Mouse (Mus musculus) limb, embryonic 11.5 days (tissue): Measurements from ENCODE around the gene Acsl1. TPM values are rescaled to one million over a fixed set of nuclear protein-coding genes. Genes with fewer than 3 reads are reported as not detected.

Experiments
- ATAC-seq: fragments of 200-750 bp; cut with Nextera tagmentation; 2 replicates; pipeline ENCODE4 v1.8.0; 2017; ENCODE audit warnings: low read depth; ENCODE audit not compliant: insufficient number of reproducible peaks, low FRiP score, low TSS enrichment
- DNase-seq: peaks from one replicate; pipeline ENCODE4 v3.0.0-alpha.2; 2015; ENCODE audit warnings: low spot score
- H3K27ac ChIP-seq: fragments of 300-500 bp; sonication (generic); replicated peaks from 2 replicates; pipeline ENCODE4 v1.5.1; 2014; ENCODE audit warnings: low read depth, mild to moderate bottlenecking, low read length
- H3K27me3 ChIP-seq: fragments of 300-500 bp; sonication (generic); 2 replicates; pipeline ENCODE4 v1.6.1; 2014; ENCODE audit warnings: mild to moderate bottlenecking, low read length, mixed read lengths; ENCODE audit not compliant: control insufficient read depth, insufficient read depth
- H3K36me3 ChIP-seq: fragments of 300-500 bp; sonication (generic); 2 replicates; pipeline ENCODE4 v1.6.1; 2014; ENCODE audit warnings: mild to moderate bottlenecking, low read length, moderate library complexity, mixed read lengths; ENCODE audit not compliant: control insufficient read depth, insufficient read depth
- H3K4me1 ChIP-seq: fragments of 300-500 bp; sonication (generic); 2 replicates; pipeline ENCODE4 v1.6.1; 2014; ENCODE audit warnings: low read length, mixed read lengths; ENCODE audit not compliant: control insufficient read depth, insufficient read depth
- H3K4me2 ChIP-seq: fragments of 300-500 bp; sonication (generic); 2 replicates; pipeline ENCODE4 v1.6.1; 2014; ENCODE audit warnings: low read depth, mild to moderate bottlenecking, moderate library complexity; ENCODE audit not compliant: severe bottlenecking
- H3K4me3 ChIP-seq: fragments of 300-500 bp; sonication (generic); 2 replicates; pipeline ENCODE4 v1.5.1; 2014; ENCODE audit warnings: low read depth, low read length
- H3K9ac ChIP-seq: fragments of 300-500 bp; sonication (generic); 2 replicates; pipeline ENCODE4 v1.6.1; 2014; ENCODE audit warnings: mild to moderate bottlenecking, low read length
- H3K9me3 ChIP-seq: fragments of 300-500 bp; sonication (generic); 2 replicates; pipeline ENCODE4 v1.6.1; 2016; ENCODE audit warnings: low read length; ENCODE audit not compliant: control insufficient read depth
- WGBS: fragments of 180-500 bp; shearing (Covaris S2); extraction: QIAGEN DNeasy Blood & Tissue Kit; methylation state at CpG from one replicate; pipeline ENCODE4 v1.1.7; 2014; 5-methylcytosine and 5-hydroxymethylcytosine counted together
- polyA plus RNA-seq: library from polyadenylated mRNA; unstranded; fragments of >200 nt; fragmentation: Nextera tagmentation; extraction: Ambion mirVana; gene quantifications from 2 replicates; pipeline ENCODE4 v1.2.1, GENCODE M21; 2014

The Acsl1 gene
- polyA plus RNA-seq, result 6.9 and 7.0 TPM in 2 replicates

- H3K27me3 ChIP-seq, result no peaks in the 10 kb centered on the region
- ATAC-seq (peak; percentile 95), DNase-seq (peak; percentile 99)
- H3K9me3 ChIP-seq, result no peaks in the 10 kb centered on the region
- H3K4me3 ChIP-seq, result peak within 1 kb of the TSS; percentile 82
- no peak within 1 kb of the TSS for H3K27ac ChIP-seq
- no peaks in the 10 kb centered on the region for H3K4me1 ChIP-seq
- no peaks in the 10 kb centered on the region for H3K36me3 ChIP-seq
- H3K9ac ChIP-seq, result peak within 1 kb of the TSS; percentile 71
- WGBS, result under 1% methylated on average over 102 of the region's 106 CpGs
- H3K4me2 ChIP-seq, result peak within 1 kb of the TSS; percentile 97
Observed at GRCm38 (mm10) chr8:46470792-46471781, at the start of gene Acsl1. Acsl1 (plus strand) TSS chr8:46471037.

DNA sequence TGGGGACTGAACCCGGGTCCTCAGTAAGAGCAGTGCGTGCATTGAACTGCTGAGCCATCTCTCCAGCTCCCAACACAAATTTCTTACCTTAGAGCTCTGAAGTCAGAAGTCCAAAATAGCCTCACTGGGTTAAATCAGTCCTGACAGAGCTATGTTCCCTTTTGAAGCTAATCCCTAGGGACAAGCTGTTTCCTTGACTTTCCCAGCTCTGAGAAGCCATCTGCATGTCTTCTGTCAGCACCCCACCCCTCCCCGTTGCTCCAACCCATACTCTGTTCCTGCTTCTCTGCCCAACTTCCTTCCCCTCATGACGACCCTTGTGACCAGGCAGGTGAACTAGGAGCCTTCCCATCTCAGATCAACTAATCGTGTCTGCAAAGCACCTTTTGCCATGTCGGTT is 49.3 kb upstream of the Acsl1 start:
- Histone ChIP-seq H3K27me3 (no peaks in the 10 kb centered on the region), H3K27ac (no peak overlapping the region), H3K4me1 (no peaks in the 10 kb centered on the region), H3K9ac (no peak overlapping the region), H3K9me3 (no peaks in the 10 kb centered on the region), H3K4me2 (no peak overlapping the region), H3K4me3 (no peak overlapping the region), H3K36me3 (no peaks in the 10 kb centered on the region)
- no peak for ATAC-seq
- 72% methylated on average over 6 of the region's 6 CpGs for WGBS
- no peak for DNase-seq

GRCm38 (mm10) chr8:46427940-46428339 is 42.9 kb upstream of the Acsl1 start:
- Histone ChIP-seq H3K4me3 (no peak overlapping the region), H3K27me3 (no peaks in the 10 kb centered on the region), H3K9ac (no peak overlapping the region), H3K27ac (no peak overlapping the region), H3K4me1 (no peaks in the 10 kb centered on the region), H3K4me2 (no peak overlapping the region), H3K9me3 (no peaks in the 10 kb centered on the region), H3K36me3 (no peaks in the 10 kb centered on the region)
- no peak for ATAC-seq
- no peak for DNase-seq

DNA sequence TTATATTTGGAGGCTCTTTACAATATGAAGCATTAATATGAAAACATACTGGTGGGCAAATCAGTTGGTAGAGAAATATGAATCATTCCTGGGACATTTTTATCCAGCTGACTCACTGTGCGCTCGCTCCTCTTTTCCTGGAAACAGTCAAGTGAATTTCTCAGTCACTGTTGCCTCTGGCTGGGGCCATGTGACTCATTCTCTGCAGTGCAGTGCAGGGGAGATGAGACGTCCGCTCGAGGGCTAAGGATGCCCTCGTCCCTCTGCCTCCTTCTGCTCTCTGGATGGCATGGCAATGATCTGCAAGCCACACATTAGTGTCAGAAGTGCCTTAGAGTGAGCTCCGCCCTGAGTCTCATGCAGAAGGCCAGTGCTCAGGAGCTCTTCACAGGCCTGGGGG is 41.0 kb upstream of the Acsl1 start:
- no peak overlapping the region for H3K4me3 ChIP-seq
- H3K9me3 ChIP-seq, result no peaks in the 10 kb centered on the region
- H3K27ac ChIP-seq, result no peak overlapping the region
- WGBS, result 79% methylated on average over 7 of the region's 7 CpGs
- no peak for ATAC-seq
- H3K4me1 ChIP-seq, result no peaks in the 10 kb centered on the region
- no peak for DNase-seq
- no peaks in the 10 kb centered on the region for H3K27me3 ChIP-seq
- no peaks in the 10 kb centered on the region for H3K36me3 ChIP-seq
- no peak overlapping the region for H3K4me2 ChIP-seq
- H3K9ac ChIP-seq, result no peak overlapping the region

DNA sequence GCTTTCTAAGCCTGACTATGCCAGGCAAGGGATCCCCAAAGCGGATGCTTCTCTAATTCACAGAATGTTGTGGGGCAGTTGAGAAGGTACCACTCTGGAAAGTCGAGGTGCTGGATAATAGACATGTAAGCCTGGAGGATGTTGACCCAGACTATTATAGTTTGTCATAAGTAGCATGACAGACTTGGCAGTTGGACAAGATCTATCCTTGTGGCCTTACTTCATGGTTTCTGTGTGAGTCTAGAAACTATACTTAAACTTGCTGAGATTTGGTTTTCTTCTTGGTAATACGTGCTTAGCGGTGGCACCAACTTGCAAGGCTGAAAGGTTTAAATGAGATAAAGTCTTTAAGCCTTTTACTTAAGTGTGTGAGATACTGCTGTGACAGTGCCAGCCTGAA is 38.9 kb upstream of the Acsl1 start:
- no peaks in the 10 kb centered on the region for H3K9me3 ChIP-seq
- H3K9ac ChIP-seq, result no peak overlapping the region
- ATAC-seq, result no peak
- 89% methylated on average over 4 of the region's 4 CpGs for WGBS
- no peaks in the 10 kb centered on the region for H3K36me3 ChIP-seq
- no peaks in the 10 kb centered on the region for H3K27me3 ChIP-seq
- H3K27ac ChIP-seq, result no peak overlapping the region
- no peak overlapping the region for H3K4me2 ChIP-seq
- DNase-seq, result no peak
- H3K4me3 ChIP-seq, result no peak overlapping the region
- no peaks in the 10 kb centered on the region for H3K4me1 ChIP-seq

GRCm38 (mm10) chr8:46432581-46432980 is 38.3 kb upstream of the Acsl1 start:
- no peaks in the 10 kb centered on the region for H3K27me3 ChIP-seq
- no peak overlapping the region for H3K9ac ChIP-seq
- no peak overlapping the region for H3K4me3 ChIP-seq
- no peak overlapping the region for H3K4me2 ChIP-seq
- no peak overlapping the region for H3K27ac ChIP-seq
- ATAC-seq, result no peak
- H3K9me3 ChIP-seq, result no peaks in the 10 kb centered on the region
- no peaks in the 10 kb centered on the region for H3K4me1 ChIP-seq
- no peak for DNase-seq
- WGBS, result 87% methylated on average over 3 of the region's 3 CpGs
- no peaks in the 10 kb centered on the region for H3K36me3 ChIP-seq

GRCm38 (mm10) chr8:46433656-46434055 is 37.2 kb upstream of the Acsl1 start:
- Histone ChIP-seq H3K4me3 (no peak overlapping the region), H3K9me3 (no peaks in the 10 kb centered on the region), H3K4me2 (no peak overlapping the region), H3K4me1 (no peaks in the 10 kb centered on the region), H3K27ac (no peak overlapping the region), H3K9ac (no peak overlapping the region), H3K27me3 (no peaks in the 10 kb centered on the region), H3K36me3 (no peaks in the 10 kb centered on the region)
- WGBS, result 88% methylated on average over 1 of the region's 1 CpGs
- no peak for ATAC-seq
- DNase-seq, result no peak

DNA sequence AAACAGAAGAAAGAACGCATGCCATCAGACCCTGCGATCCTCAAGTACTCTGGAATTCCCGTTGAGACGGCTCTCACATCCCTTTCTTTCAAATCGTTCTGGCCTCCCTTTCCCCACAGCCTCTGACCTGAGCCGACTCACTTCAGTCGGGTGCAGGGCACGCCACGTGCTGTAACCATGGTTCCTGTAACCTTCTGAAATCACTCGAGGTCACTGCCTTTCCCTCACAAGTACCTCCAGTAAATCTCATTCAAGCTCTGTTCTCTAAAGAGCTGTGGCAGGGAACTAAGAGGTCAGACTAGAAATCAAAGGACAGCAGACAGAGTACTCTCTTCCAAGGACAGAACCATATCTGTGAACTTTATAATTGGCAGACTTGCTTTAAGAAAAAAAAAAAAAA is 32.3 kb upstream of the Acsl1 start:
- ATAC-seq (no peak), DNase-seq (no peak)
- Histone ChIP-seq H3K27me3 (no peaks in the 10 kb centered on the region), H3K4me2 (no peak overlapping the region), H3K4me1 (no peaks in the 10 kb centered on the region), H3K27ac (no peak overlapping the region), H3K36me3 (no peaks in the 10 kb centered on the region), H3K9me3 (no peaks in the 10 kb centered on the region), H3K9ac (no peak overlapping the region), H3K4me3 (no peak overlapping the region)
- 72% methylated on average over 10 of the region's 10 CpGs for WGBS
